Mouse (Mus musculus) liver, embryonic 11.5 days (tissue): ENCODE results near the gene Gm21627. TPM values are rescaled to one million over a fixed set of nuclear protein-coding genes. Genes with fewer than 3 reads are reported as not detected.
"Not testable (repeated sequence)": the region's sequence is repeated elsewhere in the genome, so short reads cannot be mapped to it uniquely, and the experiment has no call there.

Experiments used
- ATAC-seq: fragments of 200-750 bp; cut with Nextera tagmentation; replicated peaks from 2 replicates; pipeline ENCODE4 v1.8.0; 2017; ENCODE audit warnings: moderate number of reproducible peaks, mild to moderate bottlenecking, moderate TSS enrichment, moderate library complexity; ENCODE audit not compliant: low FRiP score
- DNase-seq: peaks from one replicate; pipeline ENCODE4 v3.0.0-alpha.2; 2017; ENCODE audit warnings: low spot score
- H3K27ac ChIP-seq: fragments of 300-500 bp; sonication (generic); 2 replicates; pipeline ENCODE4 v1.5.1; 2014; ENCODE audit warnings: mild to moderate bottlenecking, low read depth, low read length, control low read depth
- H3K27me3 ChIP-seq: fragments of 300-500 bp; sonication (generic); replicated peaks from 2 replicates; pipeline ENCODE4 v1.6.1; 2014; ENCODE audit warnings: low read length, mixed read lengths; ENCODE audit not compliant: control insufficient read depth, insufficient read depth
- H3K36me3 ChIP-seq: fragments of 300-500 bp; sonication (generic); 2 replicates; pipeline ENCODE4 v1.6.1; 2014; ENCODE audit warnings: mild to moderate bottlenecking, low read length, moderate library complexity, mixed read lengths; ENCODE audit not compliant: control insufficient read depth, insufficient read depth
- H3K4me1 ChIP-seq: fragments of 300-500 bp; sonication (generic); replicated peaks from 2 replicates; pipeline ENCODE4 v1.6.1; 2014; ENCODE audit warnings: low read length, mixed read lengths; ENCODE audit not compliant: control insufficient read depth, insufficient read depth
- H3K4me2 ChIP-seq: fragments of 300-500 bp; sonication (generic); 2 replicates; pipeline ENCODE4 v1.6.1; 2014; ENCODE audit warnings: mild to moderate bottlenecking, control low read depth, moderate library complexity
- H3K4me3 ChIP-seq: fragments of 300-500 bp; sonication (generic); 2 replicates; pipeline ENCODE4 v1.5.1; 2014; ENCODE audit warnings: low read depth, low read length, control low read depth
- H3K9ac ChIP-seq: fragments of 300-500 bp; sonication (generic); 2 replicates; pipeline ENCODE4 v1.6.1; 2014; ENCODE audit warnings: low read depth, low read length, control low read depth
- H3K9me3 ChIP-seq: fragments of 300-500 bp; sonication (generic); 2 replicates; pipeline ENCODE4 v1.6.1; 2016; ENCODE audit warnings: low read length, inconsistent platforms, mixed read lengths; ENCODE audit not compliant: control insufficient read depth
- WGBS: fragments of 180-500 bp; shearing (Covaris S2); extraction: QIAGEN DNeasy Blood & Tissue Kit; methylation state at CpG from one replicate; pipeline ENCODE4 v1.1.7; 2014; 5-methylcytosine and 5-hydroxymethylcytosine counted together
- polyA plus RNA-seq: library from polyadenylated mRNA; unstranded; fragments of >200 nt; fragmentation: Nextera tagmentation; extraction: Ambion mirVana; gene quantifications from 2 replicates; pipeline ENCODE4 v1.2.1, GENCODE M21; 2014

The Gm21627 gene
- polyA plus RNA-seq, result not detected in 2 replicates

DNA sequence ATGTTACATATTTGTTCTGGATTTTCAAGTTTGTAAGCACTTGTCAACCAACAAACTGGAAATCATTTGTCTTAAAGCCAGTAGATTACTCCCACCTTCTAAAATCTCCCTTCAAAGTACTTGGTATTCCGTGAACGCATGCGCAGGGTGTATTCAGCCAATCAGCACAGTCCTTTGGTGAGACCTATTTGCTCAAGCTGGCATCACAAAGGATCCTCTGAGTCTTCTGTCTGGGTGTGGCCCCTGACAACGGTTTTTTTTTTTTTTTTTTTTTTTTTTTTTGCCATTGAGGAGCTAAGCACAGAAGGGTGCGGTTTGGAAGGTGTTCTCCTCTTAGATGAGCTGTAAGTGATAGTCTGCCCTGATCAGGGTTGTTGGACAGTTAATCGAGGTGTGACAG is at the start of gene Gm21627:
Gm21627 (plus strand) TSS at position 301 of the 400 bp plus-strand sequence.
- ATAC-seq, H3K27ac ChIP-seq, H3K9ac ChIP-seq, H3K4me1 ChIP-seq, H3K4me2 ChIP-seq, H3K9me3 ChIP-seq, H3K4me3 ChIP-seq, DNase-seq, H3K27me3 ChIP-seq, H3K36me3 ChIP-seq: not testable (repeated sequence)
- WGBS, result no CpG with 5 or more reads among the region's 6 CpGs
